Mouse (Mus musculus) CD4-positive, CD25-positive, alpha-beta regulatory T cell, adult 4 months (primary cell): ENCODE data around the gene Svep1. TPM values are rescaled to one million over a fixed set of nuclear protein-coding genes. Genes with fewer than 3 reads are reported as not detected.

Source experiments
- ATAC-seq: one replicate; pipeline ENCODE4 v1.8.0; 2017
- polyA plus RNA-seq, 2 experiments: library from polyadenylated mRNA; unstranded; fragments of 100-300 nt; shearing (Covaris generic); gene quantifications; one replicate each; pipeline ENCODE4 v1.2.1; 2017

Svep1 gene
- polyA plus RNA-seq = under 1 TPM in 1 of 2 experiments, not detected in 1; 0.03 TPM

- no peak for ATAC-seq
Measured at GRCm38 (mm10) chr4:58206115-58206945, at the start of gene Svep1. Gene Svep1, minus strand, starts transcription at chr4:58206859.

DNA sequence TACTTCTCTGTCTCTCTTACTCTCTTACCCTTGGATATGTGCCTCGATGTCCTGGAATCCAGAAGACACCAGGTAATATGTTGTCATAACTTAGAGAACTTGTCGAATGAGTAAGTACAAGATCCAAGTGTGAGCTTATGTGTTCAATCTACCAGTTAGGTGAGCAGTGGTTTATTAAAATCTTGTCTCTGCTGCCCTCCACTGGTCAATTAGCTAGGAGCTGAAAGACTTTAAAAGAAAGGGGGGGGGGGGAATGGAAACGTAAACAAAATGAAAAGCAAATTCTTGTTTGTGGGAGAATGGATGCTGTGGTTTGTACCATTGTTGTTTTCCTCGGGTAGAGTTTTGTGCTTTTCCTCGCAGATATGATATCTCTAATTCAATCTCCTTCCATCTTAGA, 46.8 kb upstream of the Svep1 start:
- ATAC-seq = no peak

- ATAC-seq = no peak
Measured at GRCm38 (mm10) chr4:58252381-58252780, 45.7 kb upstream of the Svep1 start.

GRCm38 (mm10) chr4:58245544-58245943, 38.9 kb upstream of the Svep1 start:
- ATAC-seq = no peak

DNA sequence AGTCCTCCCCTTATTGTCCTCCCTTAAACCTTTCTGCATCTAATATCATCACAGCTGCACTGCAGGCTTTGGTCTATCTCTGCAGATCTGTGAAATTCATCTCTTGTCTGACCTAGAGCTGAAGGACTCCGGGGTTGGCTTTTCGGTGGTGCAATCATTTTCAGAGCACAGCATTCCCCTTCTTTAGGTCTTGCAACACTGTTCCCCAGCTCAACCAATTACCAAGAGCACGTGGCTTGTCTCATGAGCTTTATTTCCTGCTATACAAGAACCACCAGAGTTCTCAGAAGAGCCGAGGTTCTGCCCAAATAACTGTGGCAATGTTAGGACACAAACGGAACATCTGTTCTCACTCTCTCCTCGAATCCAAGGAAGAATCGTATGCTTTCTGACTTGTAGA, 33.8 kb upstream of the Svep1 start:
- no peak for ATAC-seq

GRCm38 (mm10) chr4:58235828-58236227, 29.2 kb upstream of the Svep1 start:
- ATAC-seq = peak; percentile 63

GRCm38 (mm10) chr4:58223499-58223898, 16.8 kb upstream of the Svep1 start:
- no peak for ATAC-seq

DNA sequence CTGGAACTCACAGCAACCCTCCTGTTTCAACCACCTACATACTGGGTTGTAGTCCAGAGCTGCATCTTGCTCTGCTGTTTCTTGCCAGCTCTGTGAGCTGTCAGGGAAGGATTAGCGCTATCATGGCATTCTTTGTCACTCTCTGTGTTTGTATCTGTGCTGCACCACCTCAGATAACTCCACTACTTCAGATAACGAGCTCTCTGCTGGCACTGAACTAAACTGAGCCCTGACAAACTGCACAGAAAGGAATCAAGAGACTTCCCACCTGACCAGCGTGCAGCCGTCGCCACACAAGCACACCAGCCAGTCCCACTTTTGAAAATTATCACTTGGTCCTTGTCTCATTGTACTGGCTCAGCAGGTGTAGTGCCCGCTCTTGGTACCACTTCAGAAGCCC, 4.7 kb upstream of the Svep1 start:
- no peak for ATAC-seq

- no peak for ATAC-seq
Measured at GRCm38 (mm10) chr4:58210557-58211090, 4.0 kb upstream of the Svep1 start.

DNA sequence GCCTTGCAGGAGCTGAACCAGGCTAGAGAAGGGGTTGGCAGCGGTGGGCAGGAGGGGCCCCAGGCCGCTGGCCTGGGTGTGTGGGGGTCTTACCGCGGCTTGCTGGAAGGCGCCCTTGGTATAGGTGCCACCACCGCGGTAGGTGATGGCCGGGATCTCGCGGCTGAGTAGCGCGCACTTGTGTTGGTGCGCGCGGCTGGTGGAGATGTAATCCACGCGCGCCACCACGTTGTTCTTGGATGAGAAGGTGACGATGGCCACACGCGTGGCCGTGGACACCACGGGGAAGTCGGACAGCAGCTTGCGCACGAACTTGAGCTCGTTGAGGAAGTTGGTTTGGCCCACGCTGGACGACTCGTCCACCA, 927 bp downstream of the Svep1 start:
- no peak for ATAC-seq

- no peak for ATAC-seq
Measured at GRCm38 (mm10) chr4:58201703-58202102, 5.0 kb downstream of the Svep1 start.

- no peak for ATAC-seq
Measured at GRCm38 (mm10) chr4:58200826-58201225, 5.8 kb downstream of the Svep1 start.

GRCm38 (mm10) chr4:58197230-58197629, 9.4 kb downstream of the Svep1 start:
- no peak for ATAC-seq

- no peak for ATAC-seq
Measured at GRCm38 (mm10) chr4:58196795-58197194, 9.9 kb downstream of the Svep1 start.

DNA sequence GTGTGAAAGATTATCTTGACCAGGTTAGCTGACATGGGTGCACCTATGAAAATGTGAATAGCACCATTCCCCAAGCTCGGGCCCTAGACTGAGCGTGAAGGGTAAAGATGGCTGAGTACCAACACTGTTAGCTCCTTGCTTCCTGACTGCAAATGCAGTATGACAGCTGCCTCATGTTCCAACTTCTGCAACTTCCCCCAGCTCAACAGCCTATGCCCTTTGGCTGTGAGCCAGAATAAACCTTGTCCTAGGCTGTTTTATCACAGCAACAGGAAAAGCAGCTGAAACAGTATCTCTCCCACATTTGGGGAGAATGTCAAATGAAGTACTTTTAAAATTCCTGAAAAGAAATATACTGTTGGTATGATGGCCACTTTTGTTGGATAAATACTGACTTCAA, 10.7 kb downstream of the Svep1 start:
- no peak for ATAC-seq

- no peak for ATAC-seq
Measured at GRCm38 (mm10) chr4:58189281-58189680, 17.4 kb downstream of the Svep1 start.

GRCm38 (mm10) chr4:58185401-58185800, 21.3 kb downstream of the Svep1 start:
- ATAC-seq = no peak

GRCm38 (mm10) chr4:58184681-58185341, 21.8 kb downstream of the Svep1 start:
- ATAC-seq = no peak

- ATAC-seq = no peak
Measured at GRCm38 (mm10) chr4:58183897-58184296, 22.8 kb downstream of the Svep1 start.

- ATAC-seq = no peak
Measured at GRCm38 (mm10) chr4:58178489-58178888, 28.2 kb downstream of the Svep1 start.

- no peak for ATAC-seq
Measured at GRCm38 (mm10) chr4:58177256-58177655, 29.4 kb downstream of the Svep1 start.

- ATAC-seq = no peak
Measured at GRCm38 (mm10) chr4:58174435-58174987, 32.1 kb downstream of the Svep1 start.

DNA sequence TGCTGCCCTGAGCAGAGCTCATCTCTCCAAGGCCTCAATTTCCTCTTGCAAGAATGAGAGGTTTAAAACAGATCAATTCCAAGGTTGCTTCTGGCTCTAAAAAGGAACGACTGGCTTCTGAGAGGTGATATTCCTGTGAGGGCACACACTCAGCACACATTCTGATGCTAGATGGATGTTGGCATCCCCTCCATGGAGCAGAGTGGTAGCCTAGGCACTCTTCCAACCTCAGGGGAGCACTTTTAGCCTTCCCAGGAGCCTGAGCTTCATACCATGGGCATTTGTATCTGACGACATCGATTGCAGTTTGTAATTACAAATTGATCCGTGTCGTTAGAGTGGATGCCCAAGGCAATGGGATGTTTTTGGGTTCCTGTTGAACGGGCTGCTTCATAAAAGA, 33.3 kb downstream of the Svep1 start:
- no peak for ATAC-seq

DNA sequence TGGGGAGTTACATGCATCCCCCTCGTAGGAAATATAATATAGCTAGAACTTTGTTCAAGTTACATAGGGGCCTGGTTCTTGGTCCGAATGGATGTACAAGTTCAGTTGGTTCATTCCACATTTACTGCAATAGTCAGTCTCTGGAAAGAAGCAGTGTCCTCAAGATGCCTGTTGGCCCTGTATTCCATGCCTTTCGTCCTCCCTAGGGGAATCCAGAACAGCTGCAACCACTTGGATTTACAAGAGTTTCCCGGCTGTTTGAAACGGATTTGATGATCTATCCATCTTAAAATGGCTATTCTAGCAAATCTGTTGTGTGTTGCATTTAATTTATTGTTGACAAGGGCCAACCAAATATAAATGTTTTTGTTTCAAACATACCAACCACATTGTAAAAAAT, 36.2 kb downstream of the Svep1 start:
- ATAC-seq = no peak
